Mouse (Mus musculus): ENCODE measurements around the gene Phldb2. TPM values are rescaled to one million over a fixed set of nuclear protein-coding genes. Genes with fewer than 3 reads are reported as not detected.

Gene Phldb2
- total and polyA plus RNA-seq, 2 experiments from 2014 or later = 4.2 to 25.2 TPM

DNA sequence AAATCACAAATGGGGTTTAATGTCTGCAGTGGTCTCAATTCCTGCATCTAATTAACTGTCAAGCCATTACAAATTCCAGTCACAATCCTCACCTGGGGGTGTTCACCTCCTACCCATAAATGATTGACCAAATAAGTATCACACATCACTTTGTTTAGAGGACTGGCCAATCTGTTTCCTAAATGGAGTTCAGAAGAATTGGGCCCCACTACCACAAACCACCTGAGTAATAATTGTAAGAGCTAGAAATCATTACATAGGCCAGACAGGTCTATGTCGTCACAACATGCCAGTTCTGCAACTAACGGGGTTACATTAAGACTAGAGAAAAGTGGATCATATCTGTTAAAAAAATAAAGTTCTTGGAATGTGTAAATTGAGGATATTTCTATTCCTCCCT, 1.4 kb downstream of the Phldb2 start:
- WGBS = 89% methylated on average over 2 of the region's 2 CpGs
- no peak overlapping the region for H3K4me2 ChIP-seq (ENCODE audit: low read depth)
- no peaks in the 10 kb centered on the region for H3K36me3 ChIP-seq (ENCODE audit: insufficient read depth)
- no peak for TF ChIP-seq CTCF (IDR thresholded peaks at IDR 0.05; ENCODE audit: low read depth)
- no peak overlapping the region for H3K4me3 ChIP-seq (ENCODE audit: low read depth, low read length)
- no peak overlapping the region for H3K9ac ChIP-seq
- no peaks in the 10 kb centered on the region for H3K4me1 ChIP-seq (ENCODE audit: insufficient read depth)
- H3K27ac ChIP-seq (ENCODE audit: low read depth, low read length) = no peak overlapping the region
- ATAC-seq = no peak
- DNase-seq = no peak
- no peaks in the 10 kb centered on the region for H3K27me3 ChIP-seq (ENCODE audit: insufficient read depth, low read length)
- no peaks in the 10 kb centered on the region for H3K9me3 ChIP-seq (ENCODE audit: low read length)

DNA sequence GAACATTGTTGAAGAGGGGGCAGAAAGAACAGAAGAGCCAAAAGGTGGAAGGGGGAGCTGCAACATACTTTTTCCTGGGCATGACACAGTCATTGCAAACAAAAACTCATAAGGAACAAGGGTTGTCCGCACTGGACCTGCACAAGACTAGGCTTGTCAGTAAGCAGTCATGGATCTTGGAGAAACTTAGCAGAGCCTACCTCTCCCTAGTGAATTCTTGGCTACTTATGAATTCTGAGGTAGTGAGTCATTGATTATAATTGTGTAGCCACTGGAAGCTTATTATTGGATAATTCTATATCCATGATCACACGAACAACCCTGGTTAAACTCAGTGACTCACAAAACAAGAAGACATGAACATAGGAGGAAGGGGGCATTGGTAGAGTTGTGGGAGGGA, 7.1 kb downstream of the Phldb2 start:
- Histone ChIP-seq H3K27me3 (ENCODE audit: insufficient read depth, low read length) (no peaks in the 10 kb centered on the region), H3K9ac (no peak overlapping the region), H3K27ac (ENCODE audit: low read depth, low read length) (no peak overlapping the region), H3K4me1 (ENCODE audit: insufficient read depth) (no peaks in the 10 kb centered on the region), H3K9me3 (ENCODE audit: low read length) (no peaks in the 10 kb centered on the region), H3K36me3 (ENCODE audit: insufficient read depth) (no peaks in the 10 kb centered on the region), H3K4me2 (ENCODE audit: low read depth) (no peak overlapping the region), H3K4me3 (ENCODE audit: low read depth, low read length) (no peak overlapping the region)
- no peak for ATAC-seq
- WGBS = 91% methylated on average over 2 of the region's 2 CpGs
- no peak for DNase-seq
- no peak for TF ChIP-seq CTCF (IDR thresholded peaks at IDR 0.05; ENCODE audit: low read depth)

DNA sequence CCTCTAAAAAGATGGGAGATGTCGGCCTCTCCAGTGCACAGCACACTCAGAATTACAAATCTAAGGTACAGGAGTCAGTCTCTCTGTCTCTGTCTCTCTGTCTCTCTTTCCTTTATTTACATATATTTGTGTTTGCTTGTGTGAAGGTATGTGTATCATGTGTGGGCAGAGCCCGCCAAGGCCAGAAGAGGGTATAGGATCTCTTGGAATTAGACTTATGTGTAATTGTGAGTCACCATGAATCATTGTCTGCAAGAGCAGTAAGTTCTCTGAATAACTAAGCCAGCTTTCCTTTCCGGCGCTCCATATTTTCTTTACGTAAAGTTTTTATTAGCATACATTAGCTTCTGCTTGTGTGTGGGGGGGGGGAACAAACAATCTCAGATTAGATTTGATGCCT, 7.7 kb downstream of the Phldb2 start:
- ATAC-seq (no peak), DNase-seq (no peak)
- no peak overlapping the region for H3K27ac ChIP-seq (ENCODE audit: low read depth, low read length)

DNA sequence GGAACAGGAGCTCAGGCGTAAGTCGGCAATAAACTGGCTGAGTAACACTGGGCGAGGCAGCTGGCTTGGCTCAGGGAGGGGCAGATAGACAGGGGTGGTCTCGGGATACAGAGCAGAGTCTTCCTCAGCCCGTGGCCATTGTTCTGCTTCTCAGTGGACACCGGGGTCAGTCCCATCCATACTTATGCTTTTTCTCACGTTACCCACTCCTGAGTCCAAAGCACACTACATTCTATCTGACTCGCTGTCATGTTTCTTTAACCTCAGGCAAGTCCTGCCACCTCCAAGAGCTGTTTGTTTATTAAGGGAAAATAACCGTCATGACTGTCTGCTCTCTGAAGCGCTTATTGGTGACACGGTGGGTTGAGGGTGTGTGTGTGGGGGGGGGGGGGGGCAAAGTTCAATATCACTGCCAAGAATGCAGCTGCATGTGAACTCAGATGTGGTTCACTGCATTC, 8.2 kb downstream of the Phldb2 start:
- Histone ChIP-seq H3K4me2 (ENCODE audit: low read depth) (no peak overlapping the region), H3K27me3 (ENCODE audit: insufficient read depth, low read length) (no peaks in the 10 kb centered on the region), H3K36me3 (ENCODE audit: insufficient read depth) (no peaks in the 10 kb centered on the region), H3K9ac (no peak overlapping the region), H3K4me1 (ENCODE audit: insufficient read depth) (no peaks in the 10 kb centered on the region), H3K9me3 (ENCODE audit: low read length) (no peaks in the 10 kb centered on the region), H3K4me3 (ENCODE audit: low read depth, low read length) (no peak overlapping the region), H3K27ac (ENCODE audit: low read depth, low read length) (no peak overlapping the region)
- no peak for TF ChIP-seq CTCF (IDR thresholded peaks at IDR 0.05; ENCODE audit: low read depth)
- DNase-seq = no peak
- 70% methylated on average over 11 of the region's 11 CpGs for WGBS
- ATAC-seq = no peak

More for the DNA sequence above, 7.7 kb downstream of the Phldb2 start:
- no peaks in the 10 kb centered on the region for H3K9me3 ChIP-seq (ENCODE audit: low read length)
- no peak overlapping the region for H3K4me2 ChIP-seq (ENCODE audit: low read depth)
- H3K27me3 ChIP-seq (ENCODE audit: insufficient read depth, low read length) = no peaks in the 10 kb centered on the region
- H3K4me1 ChIP-seq (ENCODE audit: insufficient read depth) = no peaks in the 10 kb centered on the region
- no peaks in the 10 kb centered on the region for H3K36me3 ChIP-seq (ENCODE audit: insufficient read depth)
- no peak overlapping the region for H3K4me3 ChIP-seq (ENCODE audit: low read depth, low read length)
- H3K9ac ChIP-seq = no peak overlapping the region
- WGBS = 91% methylated on average over 5 of the region's 5 CpGs
- no peak for TF ChIP-seq CTCF (IDR thresholded peaks at IDR 0.05; ENCODE audit: low read depth)

DNA sequence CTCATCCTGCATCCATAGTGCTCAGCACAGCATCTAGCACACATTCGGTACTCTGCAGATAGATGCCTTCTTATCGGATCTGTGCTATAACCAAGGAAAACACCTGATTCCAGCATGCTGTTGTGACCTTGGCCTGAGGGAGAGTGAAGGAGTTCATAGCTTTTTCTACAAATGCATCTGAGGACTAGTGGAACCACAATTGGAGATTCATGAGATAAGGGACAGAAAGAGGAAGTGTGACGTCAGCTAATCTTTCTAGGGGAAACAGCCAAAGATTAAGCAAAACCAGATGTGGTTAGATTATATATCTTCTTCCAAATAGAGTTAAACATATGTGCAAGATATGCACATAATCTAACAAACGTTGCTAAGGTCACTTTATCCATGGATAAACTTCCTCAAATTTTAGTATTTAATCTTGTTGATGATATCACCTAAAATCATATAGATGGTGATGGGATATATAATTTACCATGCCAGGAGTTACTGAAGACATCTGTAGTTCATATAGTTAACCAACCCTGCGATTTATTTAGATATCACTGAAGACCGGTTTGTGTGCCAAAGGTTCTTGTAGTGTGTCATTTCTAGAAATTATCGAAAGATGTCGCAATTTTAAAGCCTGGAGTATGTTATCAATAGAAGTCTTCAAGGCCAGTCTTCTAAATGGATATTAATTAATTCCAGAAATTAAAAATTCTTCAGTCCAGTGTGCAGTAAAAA, 11.1 kb downstream of the Phldb2 start:
- no peaks in the 10 kb centered on the region for H3K27me3 ChIP-seq (ENCODE audit: insufficient read depth, low read length)
- no peaks in the 10 kb centered on the region for H3K9me3 ChIP-seq (ENCODE audit: low read length)
- H3K9ac ChIP-seq = no peak overlapping the region
- H3K4me1 ChIP-seq (ENCODE audit: insufficient read depth) = no peaks in the 10 kb centered on the region
- DNase-seq (no peak), ATAC-seq (no peak)
- no peak overlapping the region for H3K4me3 ChIP-seq (ENCODE audit: low read depth, low read length)
- H3K27ac ChIP-seq (ENCODE audit: low read depth, low read length) = no peak overlapping the region
- no peaks in the 10 kb centered on the region for H3K36me3 ChIP-seq (ENCODE audit: insufficient read depth)
- no peak for TF ChIP-seq CTCF (IDR thresholded peaks at IDR 0.05; ENCODE audit: low read depth)
- H3K4me2 ChIP-seq (ENCODE audit: low read depth) = no peak overlapping the region
- WGBS = 91% methylated on average over 8 of the region's 8 CpGs

DNA sequence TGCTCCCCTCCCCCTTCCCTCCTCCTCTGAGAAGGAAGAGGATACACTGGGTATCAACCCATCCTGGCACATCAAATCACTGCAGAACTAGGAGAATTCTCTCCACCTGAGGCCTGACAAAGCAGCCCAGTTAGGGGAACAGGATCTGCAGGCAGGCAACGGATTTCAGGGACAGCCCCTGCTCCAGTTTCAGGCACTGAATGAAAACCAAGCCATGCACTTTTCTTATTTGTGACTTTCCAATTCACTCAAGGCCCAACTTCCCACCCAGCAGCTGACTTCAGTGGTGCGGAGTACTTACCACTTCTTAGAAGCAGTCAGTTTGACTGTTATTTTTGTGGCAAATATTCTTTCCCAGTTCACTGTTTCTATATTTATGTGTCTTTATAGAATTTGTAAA, 12.7 kb downstream of the Phldb2 start:
- no peak for TF ChIP-seq CTCF (IDR thresholded peaks at IDR 0.05; ENCODE audit: low read depth)
- Histone ChIP-seq H3K27ac (ENCODE audit: low read depth, low read length) (no peak overlapping the region), H3K4me1 (ENCODE audit: insufficient read depth) (no peaks in the 10 kb centered on the region), H3K9ac (no peak overlapping the region), H3K4me3 (ENCODE audit: low read depth, low read length) (no peak overlapping the region), H3K27me3 (ENCODE audit: insufficient read depth, low read length) (no peaks in the 10 kb centered on the region), H3K4me2 (ENCODE audit: low read depth) (no peak overlapping the region), H3K9me3 (ENCODE audit: low read length) (no peaks in the 10 kb centered on the region), H3K36me3 (ENCODE audit: insufficient read depth) (no peaks in the 10 kb centered on the region)
- no peak for DNase-seq
- 77% methylated on average over 2 of the region's 2 CpGs for WGBS
- no peak for ATAC-seq

DNA sequence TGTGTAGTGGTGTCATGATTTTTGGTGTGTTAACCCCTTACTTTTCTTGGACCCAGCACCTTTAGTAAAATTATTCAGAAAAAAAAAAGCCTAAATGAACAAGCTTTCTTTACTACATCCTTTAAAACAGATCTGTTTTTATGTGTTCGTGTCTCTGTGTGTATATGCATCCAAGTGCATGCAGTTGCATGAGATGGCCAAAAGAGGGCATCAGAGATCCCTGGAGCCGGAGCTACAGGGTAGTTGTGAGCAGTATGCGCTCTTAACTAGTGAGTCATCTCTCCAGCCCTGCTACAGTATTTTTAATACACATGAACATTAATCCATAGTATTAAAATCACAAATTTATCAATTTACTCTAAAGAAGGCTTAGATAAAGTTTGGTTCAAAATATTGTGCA, 14.0 kb downstream of the Phldb2 start:
- WGBS = 97% methylated on average over 3 of the region's 3 CpGs
- Histone ChIP-seq H3K36me3 (ENCODE audit: insufficient read depth) (no peaks in the 10 kb centered on the region), H3K4me1 (ENCODE audit: insufficient read depth) (no peaks in the 10 kb centered on the region), H3K27me3 (ENCODE audit: insufficient read depth, low read length) (no peaks in the 10 kb centered on the region), H3K9me3 (ENCODE audit: low read length) (no peaks in the 10 kb centered on the region), H3K4me3 (ENCODE audit: low read depth, low read length) (no peak overlapping the region), H3K9ac (no peak overlapping the region), H3K27ac (ENCODE audit: low read depth, low read length) (no peak overlapping the region), H3K4me2 (ENCODE audit: low read depth) (no peak overlapping the region)
- ATAC-seq (no peak), DNase-seq (no peak)
- no peak; the same call in 1 of the 2 replicates for TF ChIP-seq CTCF (IDR thresholded peaks at IDR 0.05; ENCODE audit: low read depth)
